In genomic region chr1:180570181-180570580, GRCm38 (mm10) we compare ENCODE assay signal across 9 mouse cellular contexts. TPM values are rescaled to one million over a fixed set of nuclear protein-coding genes. Genes with fewer than 3 reads are reported as not detected.
DNase-seq lines count a peak whose midpoint lies in the region; ATAC-seq lines count a peak whose summit lies in the region.
"Had no signal": no experiment of that assay in that cellular context is flagged by ENCODE, and none has a peak within 500 bp of the region (broad histone marks: within the 10 kb centered on the region; RNA-seq: fewer than 3 reads in every experiment).

No protein-coding gene starts in this region.

- peak overlapping the region; percentile 92 for H3K9ac ChIP-seq in hindbrain, embryonic 12.5 days

- H3K27me3 ChIP-seq in erythroblast, embryonic 14.5 days (ENCODE audit: control insufficient read depth) = no peaks in the 10 kb centered on the region
- H3K27me3 ChIP-seq in hindbrain, embryonic 12.5 days = no peaks in the 10 kb centered on the region

- peak overlapping the region; percentile 94 for H3K4me2 ChIP-seq in hindbrain, embryonic 12.5 days (replicated peaks)

- H3K4me1 ChIP-seq in erythroblast, embryonic 14.5 days (ENCODE audit: control insufficient read depth) = peaks cover 51% of the 10 kb centered on the region
- peaks cover 25% of the 10 kb centered on the region for H3K4me1 ChIP-seq in hindbrain, embryonic 12.5 days

- ATAC-seq in erythroblast, adult 5-6 weeks (replicated peaks; ENCODE audit: low FRiP score, poor library complexity, severe bottlenecking) = no peak; the same call in 1 of the 2 replicates
- no peak for ATAC-seq in hindbrain, embryonic 12.5 days (ENCODE audit: low FRiP score)
- peak; percentile 63 for ATAC-seq in megakaryocyte progenitor cell, adult 5-6 weeks (replicated peaks; ENCODE audit: poor library complexity)

- peak; percentile 68 for DNase-seq in MEL-GATA-1-ER (ENCODE audit: extremely low read depth, low read depth)
- no peak for DNase-seq in spleen, adult 18-20 months
- no peak for DNase-seq in spleen, postnatal 4 days (ENCODE audit: low spot score in 2 of 2)
- DNase-seq in spleen, postnatal 10 days (ENCODE audit: low spot score in 2 of 2) = no peak
- DNase-seq: retina, postnatal 1 day had no signal

- H3K9me3 ChIP-seq in erythroblast, embryonic 14.5 days (ENCODE audit: control insufficient read depth, low read length) = no peaks in the 10 kb centered on the region
- no peaks in the 10 kb centered on the region for H3K9me3 ChIP-seq in hindbrain, embryonic 12.5 days (replicated peaks)

- H3K4me3 ChIP-seq in erythroblast, embryonic 14.5 days (replicated peaks) = peak overlapping the region; percentile 88
- H3K4me3 ChIP-seq in hindbrain, embryonic 12.5 days = peak overlapping the region; percentile 91

- peaks cover 35% of the 10 kb centered on the region for H3K36me3 ChIP-seq in erythroblast, embryonic 14.5 days (ENCODE audit: control insufficient read depth)
- H3K36me3 ChIP-seq in hindbrain, embryonic 12.5 days = peaks cover 23% of the 10 kb centered on the region

- WGBS in hindbrain, embryonic 12.5 days = 8% methylated on average over 5 of the region's 5 CpGs

- H3K27ac ChIP-seq in hindbrain, embryonic 12.5 days = peak overlapping the region; percentile 95; the same call in 1 of the 2 replicates

RNA-seq across cellular contexts. Expression of gene Parp1, which starts 1.5 kb away (rescaled TPM):
- polyA plus RNA-seq in erythroblast, embryonic 14.5 days (2012) = 3.5 and 4.1 TPM in 2 replicates
- total RNA-seq in erythroblast, adult 5-6 weeks (2015; ENCODE audit: low replicate concordance) = 13.4 and 20.6 TPM in 2 replicates
- 23.5 and 26.2 TPM in 2 replicates for total RNA-seq in erythroblast, adult 5-6 weeks (2017; ENCODE audit: low replicate concordance)
- polyA plus RNA-seq in hindbrain, embryonic 12.5 days (2016; fragmentation: Nextera tagmentation; extraction: Ambion mirVana) = 174 and 178 TPM in 2 replicates
- 70.0 and 71.1 TPM in 2 replicates for total RNA-seq in megakaryocyte progenitor cell, adult 5-6 weeks (2015)
- total RNA-seq in megakaryocyte progenitor cell, adult 5-6 weeks (2017) = 194 and 197 TPM in 2 replicates
